Mouse (Mus musculus) embryo, embryonic 10 days (tissue): ENCODE measurements at regions not wholly inside any gene's neighbourhood (a gene's known extent, or its start where the extent isn't known, plus 50 kb on each side); places are given as distances from the start of the nearest gene placed in this dataset.
A peak's percentile ranks its signal among the peaks of the same experiment; 100 is the strongest.

Source experiments
- DNase-seq: peaks from one replicate; pipeline ENCODE4 v3.0.0-alpha.2; 2015; ENCODE audit warnings: low spot score

DNA sequence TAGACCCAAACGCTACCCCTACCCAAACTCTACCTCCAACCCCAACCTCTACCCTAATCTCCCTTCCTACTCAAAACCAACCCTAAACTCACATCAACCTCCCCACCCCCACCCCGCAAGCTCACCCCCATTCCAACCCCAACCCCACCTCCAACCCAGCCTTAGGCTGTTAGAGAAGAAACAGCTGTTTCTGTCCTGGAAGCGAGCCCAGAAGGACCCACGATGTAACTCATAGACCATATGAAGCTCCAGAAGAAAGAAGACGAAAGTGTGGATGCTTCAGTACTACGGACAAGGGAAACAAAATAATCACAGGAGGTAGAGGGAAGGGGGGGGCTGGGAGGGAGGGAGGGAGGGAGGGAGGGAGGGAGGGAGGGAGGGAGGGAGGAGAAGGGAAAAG lies 58.4 kb downstream of the Sox11 start:
- DNase-seq = no peak

DNA sequence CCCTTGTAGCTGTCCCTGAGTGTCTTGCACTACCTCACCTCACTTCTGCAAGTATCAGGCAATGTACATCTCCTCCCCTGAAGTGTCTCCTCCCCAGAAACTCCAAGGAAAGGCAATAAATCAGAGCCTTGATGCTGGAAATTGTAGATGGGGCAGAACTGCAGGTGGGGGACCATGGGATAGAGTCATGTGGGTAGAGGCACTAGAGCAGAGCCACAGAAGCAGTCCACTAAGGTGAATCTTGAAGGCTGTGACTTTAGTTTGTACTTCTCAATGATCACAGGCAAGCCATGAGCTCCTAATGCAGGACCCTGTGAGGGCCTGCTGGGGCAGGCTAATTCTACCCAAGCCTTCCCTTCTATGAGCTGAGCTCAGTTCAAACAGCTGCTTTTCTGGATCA lies 80.4 kb downstream of the Sox11 start:
- DNase-seq = no peak

DNA sequence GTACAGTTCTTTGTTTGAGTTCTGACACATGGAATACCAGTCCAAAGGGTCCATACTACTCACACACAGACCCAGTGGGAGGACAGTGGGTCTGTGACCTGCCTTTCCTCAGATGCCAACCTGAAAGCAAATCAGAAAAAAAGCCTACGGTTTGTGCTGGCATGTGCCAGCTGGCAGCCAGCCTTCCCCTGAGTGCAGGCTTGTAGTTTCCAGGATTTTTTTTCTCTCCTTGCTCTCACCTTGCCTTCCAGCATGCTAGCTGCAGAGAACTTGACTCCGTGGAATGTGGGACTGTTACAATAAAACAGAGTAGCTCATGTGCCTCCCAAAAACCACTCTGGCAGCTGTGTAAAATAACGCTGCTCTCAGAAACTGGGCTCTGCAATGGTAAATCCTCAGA lies 88.2 kb downstream of the Sox11 start:
- no peak for DNase-seq

DNA sequence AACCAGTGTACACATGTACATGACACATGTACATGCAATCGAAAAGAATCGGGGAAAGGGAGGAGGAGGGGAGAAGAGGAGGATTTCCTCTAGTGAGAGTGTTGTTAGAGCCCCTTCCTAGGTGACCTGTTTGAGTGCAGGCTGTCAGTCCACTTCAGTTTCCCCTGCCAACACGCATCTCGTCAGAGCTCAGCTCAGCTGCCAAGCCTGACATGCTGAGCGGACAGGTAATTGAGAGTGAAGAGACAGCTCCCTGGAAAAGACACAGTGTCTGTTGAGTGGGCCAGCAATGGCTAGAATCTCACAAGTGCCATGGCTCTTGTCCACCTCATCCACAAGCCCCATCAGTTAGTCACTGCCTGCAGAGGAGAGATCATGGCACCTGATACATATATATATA lies 90.9 kb downstream of the Sox11 start:
- no peak for DNase-seq

DNA sequence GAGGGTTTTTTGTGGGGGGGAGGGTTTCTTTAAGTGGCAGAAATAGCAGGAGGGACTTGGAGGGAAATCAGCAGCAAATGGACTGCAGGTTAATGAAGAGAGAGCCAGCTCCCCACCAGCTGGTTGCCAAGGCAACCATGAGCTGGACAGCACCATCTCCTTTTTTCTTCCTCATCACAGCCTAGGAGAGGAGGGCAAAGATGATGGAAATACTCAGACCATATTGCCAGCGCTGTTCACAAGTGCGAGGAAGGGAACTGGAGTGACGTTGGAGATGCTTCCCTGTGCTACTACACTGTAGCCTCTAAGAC lies 93.9 kb downstream of the Sox11 start:
- DNase-seq = peak; percentile 49

DNA sequence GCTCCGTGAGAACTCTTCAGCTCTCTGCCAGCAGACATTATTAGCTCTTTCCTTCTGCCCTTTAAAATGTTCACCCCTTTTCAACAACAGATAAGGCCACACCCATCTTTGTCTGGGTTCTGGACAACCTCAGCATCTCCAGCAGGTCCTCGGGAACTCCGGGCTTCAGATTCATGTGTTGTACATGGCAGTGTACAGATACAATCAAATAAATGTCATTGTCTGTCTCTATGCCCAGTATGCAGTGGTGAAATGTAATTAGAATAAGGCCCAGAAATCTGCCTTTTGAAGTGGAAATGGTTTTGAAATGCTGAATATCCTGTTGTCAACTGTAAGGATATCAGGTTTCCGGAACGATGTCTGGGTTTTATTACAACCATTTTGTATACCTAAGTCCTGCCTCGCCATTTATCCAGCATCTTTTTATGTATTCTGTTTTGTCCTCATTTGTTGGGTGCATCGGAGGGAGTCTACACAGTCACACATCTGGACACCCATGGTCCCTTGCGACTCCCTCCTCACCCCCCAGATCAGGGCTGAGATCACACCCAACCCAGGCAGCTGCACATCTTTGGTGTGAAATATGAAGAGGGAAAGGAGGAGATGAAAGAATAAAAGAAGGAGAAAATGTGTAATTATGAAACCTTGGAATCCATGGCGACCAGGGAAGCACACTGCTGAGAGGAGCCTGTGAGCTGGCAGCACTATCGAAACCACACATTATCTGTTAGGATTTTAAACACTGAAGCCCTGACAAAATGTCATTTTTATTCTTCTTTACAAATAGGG lies 94.4 kb downstream of the Sox11 start:
- DNase-seq = no peak

DNA sequence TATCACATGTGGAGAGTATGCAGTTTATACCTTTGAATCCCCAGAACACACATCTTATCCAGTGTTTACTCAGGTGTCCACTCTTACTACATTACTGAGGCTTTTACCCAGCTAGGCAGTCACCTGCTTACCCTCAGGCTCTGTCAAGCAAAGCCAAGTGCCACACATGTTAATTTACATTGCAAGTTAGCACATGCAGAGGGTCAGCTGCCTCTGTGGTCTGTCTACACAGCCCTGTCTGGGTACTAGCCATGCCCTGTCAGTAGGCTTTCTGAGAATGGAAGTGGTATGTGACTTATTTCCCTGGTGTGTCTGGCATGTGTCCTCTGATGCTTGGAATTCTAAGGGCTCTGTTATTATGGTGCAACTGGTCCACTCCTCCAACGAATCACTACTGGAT lies 106.6 kb downstream of the Sox11 start:
- DNase-seq = no peak

DNA sequence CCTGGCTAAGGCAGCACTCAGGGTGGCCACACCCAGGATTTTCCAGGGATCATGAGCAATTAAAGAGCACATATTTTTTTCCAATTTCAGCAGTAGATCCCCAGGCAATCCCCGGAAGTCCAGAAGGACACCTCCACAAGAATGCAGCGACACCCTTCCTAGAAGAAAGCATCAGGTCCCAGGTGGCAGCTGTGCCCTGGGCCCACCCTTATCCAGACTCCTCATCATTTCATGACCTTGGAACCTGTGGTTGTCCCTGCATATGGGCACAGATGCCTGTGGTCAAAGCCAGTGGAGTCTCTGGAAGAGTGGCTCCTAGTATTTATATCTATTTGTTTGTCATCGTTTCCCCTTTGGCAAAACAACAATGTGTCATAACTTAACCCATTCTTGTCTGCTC lies 120.8 kb downstream of the Sox11 start:
- DNase-seq = no peak

DNA sequence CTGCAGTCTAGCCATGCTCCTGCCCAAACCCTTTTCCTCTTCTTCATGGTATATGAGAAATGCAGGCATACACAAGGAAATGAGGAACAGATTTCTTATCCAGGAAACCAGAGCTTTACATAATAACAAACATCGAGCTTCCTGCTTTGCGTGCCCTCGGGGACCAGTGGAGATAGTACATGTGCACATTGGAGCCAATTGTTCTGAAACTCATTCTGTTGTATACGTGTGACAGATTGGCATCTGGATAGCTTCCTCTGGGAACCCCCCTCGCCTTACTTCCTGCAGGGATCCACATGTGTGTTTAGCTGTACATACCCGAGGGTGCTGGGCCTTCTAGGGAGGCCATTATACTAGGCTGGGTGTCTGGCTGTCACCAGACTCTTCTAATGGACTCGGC lies 141.2 kb downstream of the Sox11 start:
- DNase-seq = no peak

DNA sequence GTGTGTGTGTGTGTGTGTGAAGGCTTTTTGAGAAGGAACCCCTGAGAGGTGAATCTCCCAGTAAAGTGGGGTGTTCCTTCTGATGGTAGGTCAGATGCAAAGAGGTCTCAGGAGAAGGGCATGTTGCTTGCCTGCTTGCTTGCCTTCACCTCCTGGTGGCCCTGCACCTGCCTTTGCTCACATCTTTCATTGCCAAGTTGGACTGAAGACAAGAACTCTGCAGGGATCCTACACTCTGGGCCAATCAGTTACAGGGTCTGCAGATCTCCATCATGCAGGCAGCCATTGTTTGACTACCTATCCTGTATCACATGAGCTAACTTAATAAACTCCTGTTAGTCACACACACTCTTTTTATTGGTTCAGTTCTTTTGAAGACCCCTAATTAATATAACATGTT lies 148.4 kb downstream of the Sox11 start:
- DNase-seq = no peak

DNA sequence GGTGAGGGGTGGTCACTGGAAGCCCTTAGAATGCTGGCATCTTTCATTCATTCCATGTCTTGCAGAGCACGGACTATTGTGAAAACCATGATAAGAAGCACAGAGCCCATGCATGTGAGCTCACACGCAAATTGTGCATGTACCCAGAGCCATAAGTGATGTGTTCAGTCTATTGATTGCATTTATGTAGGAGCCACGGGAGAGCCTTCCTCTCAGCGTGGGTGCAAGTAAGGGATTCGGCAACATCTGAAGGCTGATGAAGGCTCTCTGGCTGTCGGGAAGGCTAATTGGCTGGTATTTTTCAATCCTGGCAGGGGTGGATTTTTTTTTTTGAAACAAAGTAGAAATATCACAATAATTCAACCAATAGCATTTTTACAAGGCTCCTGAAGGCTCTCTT lies 150.5 kb downstream of the Sox11 start:
- DNase-seq = no peak

DNA sequence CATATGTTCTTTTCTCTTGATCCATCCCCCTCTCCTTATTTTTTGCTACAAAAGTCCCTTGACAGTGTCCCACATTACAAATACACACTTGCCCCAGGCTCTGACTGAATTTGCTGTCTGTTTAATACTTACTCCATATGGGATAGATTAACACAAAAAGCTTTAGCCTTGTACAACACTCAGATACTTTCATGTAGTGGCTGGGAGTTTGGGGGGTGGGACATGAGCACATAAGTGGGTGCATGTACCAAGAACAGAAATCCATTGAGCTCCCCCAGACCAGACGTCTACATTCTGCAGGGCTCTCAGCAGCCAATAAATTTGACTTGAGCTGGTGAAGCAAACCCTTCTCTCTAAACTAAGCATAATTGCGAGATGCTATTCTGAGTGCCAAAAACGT lies 154.9 kb downstream of the Sox11 start:
- DNase-seq = no peak

DNA sequence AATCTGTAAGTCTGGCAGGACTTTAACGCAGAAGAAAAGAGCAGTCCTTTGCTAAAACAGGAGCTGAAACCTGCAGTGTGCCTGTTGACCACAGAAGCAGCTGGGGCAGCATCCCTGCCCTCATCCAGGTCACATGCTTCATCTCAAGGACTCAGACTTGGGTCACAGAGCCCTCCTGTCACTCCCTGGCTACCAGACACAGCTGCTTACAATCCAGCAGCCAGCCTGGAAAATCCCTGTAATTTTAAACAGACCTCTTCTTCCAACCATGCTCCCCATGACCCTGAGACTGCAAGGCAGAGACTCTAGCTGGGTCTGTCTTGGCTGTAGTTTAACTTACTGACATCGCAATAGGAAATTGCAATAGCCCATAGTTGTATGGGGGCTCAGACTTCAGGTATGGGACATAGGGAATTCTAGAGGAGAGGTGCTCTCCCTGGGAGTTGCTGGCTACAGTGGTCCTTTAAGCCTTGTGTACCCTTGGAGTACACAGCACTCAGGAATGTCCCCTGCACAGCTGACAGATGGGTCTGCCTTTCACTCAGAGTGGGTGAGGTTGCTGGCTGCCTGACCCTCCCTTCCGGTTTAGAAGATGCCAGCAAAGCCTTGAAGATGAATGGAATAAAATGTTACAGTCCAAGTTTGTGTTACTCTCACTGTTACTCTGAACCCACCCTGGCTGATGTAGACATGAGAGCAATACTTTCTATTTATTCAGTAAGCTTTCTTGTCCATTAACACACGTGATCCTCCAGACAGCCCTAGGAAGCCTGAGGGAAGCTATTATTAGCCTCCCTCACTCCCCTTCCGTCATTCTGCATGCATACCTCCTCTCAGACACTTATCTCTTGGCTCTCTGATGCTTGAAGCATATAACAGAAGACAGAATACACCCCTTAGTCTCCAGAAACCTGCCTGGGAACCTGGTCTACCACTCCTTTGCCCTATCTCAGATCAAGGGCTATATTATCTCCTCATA lies 159.7 kb downstream of the Sox11 start:
- DNase-seq = peak; percentile 70

DNA sequence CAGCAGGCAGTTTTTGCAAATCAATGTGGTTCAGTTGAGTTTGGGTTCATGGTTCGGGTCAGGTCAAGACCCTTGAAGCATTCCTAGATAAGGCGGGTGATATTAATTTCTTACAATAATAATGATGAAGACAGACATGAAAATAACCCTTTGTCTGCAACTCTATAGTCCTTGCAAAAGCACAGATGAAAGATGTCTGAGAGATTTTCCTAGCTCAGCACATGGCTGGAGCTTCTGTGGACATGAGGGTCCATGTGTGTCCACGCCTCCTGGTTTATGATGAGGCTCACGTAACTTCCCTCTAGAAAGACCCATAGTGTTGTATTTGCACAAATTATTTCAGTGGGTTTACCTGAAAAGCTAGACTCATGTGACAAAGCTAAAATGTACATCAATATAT lies 168.8 kb downstream of the Sox11 start:
- DNase-seq = no peak

DNA sequence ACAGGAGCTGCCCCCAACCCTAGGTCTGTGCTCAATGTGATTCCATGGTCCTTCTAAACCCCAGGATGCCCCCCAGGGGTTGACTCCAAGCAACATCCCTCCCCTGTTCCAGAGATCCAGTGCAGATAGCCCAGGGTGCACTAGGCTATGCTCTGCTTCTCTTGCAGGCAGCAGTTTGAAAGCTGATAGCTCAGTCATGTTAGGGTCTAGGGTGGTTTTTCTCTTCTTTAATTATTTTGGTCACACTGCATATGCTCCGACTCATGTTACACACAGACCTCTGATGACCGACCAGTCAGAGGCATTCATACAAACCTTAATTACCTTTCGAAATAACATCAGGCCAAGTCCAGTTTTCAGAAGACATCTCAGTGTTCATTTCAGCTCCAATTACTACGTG lies 169.2 kb downstream of the Sox11 start:
- no peak for DNase-seq

DNA sequence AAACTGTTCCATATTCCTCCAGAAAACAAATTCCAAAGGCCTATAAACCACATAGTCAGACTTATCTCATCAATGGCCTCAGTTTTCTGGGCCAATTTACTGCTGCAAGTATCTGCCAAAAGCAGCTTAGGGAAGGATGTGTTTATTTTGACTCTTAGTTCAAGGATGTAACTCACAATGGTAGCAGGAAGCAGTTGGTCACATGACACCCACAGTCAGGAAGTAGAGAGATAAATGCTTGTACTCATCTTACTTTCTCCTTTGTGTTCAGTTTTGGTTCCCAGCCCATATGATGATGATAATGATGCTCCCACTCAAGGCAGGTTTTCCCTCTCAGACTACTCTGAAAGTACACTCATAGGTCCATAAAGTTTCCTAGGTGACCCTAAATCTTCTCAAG lies 170.8 kb downstream of the Sox11 start:
- no peak for DNase-seq

DNA sequence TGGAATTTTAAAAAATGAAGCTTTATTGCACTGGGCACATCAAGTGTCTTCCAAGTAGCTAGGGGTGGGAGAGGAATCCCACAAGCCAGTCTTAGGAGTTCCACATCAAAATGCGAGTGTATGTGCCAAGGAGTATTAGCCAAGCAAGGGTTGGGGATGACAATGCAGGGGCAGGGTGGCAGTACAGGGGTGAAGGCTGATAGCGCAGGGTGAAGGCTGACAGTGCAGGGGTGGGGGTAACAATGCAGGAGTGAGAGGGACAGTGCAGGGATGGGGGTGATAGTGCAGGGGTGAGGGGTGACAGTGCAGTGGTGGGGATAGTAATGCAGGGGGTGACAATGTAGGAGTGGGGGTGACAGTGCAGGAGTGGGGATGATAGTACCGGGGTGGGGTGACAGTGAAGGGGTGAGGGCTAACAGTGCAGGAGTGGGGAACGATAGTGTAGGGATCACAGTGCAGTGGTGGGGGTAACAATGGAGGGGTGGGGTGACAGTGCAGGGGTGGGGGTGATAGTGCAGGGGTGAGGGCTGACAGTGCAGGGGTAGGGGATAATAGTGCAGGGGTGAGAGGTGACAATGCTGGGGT lies 177.4 kb downstream of the Sox11 start:
- no peak for DNase-seq

DNA sequence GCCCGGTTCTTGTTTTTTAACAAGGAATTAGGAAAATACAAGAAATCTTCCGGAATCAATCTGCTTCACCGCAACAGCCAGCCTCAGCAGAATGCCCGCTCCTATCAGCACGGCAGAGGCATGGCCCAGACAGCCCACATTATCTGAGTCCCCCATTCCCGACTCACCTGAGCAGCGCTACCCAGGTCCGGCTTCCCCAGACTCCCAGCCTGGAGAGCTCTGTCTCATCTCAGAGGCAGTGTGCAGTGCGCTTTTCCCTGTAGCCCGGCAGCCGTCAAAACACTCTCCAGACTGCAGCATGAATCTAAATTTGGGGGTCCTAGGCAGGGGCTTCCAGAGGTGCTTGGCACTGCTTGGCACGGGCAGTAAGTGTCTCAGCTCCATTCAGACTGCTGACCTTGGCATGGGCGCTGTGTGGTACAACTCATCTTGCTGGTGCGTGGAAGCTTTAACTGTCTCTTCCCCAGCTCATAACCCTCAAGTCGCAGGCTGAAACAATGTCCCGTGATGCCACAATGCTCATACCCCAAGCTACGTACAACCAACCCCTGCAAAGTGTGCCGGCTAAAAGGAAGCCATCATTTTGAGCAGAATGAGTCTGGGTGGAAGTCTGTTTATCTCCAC lies 182.2 kb downstream of the Sox11 start:
- no peak for DNase-seq

DNA sequence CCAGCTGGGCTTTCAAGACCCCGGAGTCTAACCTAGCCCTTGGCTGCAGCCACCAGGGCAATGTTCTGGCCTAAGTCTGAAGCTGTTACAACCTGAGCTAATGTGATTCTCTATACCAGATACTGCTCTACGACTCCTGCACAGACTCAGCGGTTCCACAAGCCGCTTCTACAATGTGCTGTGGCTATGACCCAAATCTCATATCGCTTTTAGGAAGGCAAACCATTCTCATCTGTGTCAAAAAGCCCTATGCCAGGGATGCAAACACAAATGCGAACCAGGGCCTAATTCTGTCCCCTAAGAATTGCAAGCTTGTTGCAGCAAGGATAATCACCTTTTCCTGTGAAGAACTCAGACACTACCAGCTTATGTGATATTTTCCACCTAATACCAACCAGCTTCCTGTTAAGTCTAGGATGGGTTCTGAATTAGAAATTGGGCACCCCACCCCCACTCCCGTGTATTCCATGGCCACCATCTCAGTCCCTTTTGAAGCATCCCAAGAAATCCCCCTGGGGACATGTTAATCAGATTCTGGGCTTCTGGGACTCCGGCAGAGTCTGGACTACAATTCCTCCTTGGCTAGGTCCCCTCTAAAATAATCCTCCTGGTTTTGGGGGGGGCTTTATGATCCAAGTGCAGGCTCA lies 182.8 kb downstream of the Sox11 start:
- no peak for DNase-seq

DNA sequence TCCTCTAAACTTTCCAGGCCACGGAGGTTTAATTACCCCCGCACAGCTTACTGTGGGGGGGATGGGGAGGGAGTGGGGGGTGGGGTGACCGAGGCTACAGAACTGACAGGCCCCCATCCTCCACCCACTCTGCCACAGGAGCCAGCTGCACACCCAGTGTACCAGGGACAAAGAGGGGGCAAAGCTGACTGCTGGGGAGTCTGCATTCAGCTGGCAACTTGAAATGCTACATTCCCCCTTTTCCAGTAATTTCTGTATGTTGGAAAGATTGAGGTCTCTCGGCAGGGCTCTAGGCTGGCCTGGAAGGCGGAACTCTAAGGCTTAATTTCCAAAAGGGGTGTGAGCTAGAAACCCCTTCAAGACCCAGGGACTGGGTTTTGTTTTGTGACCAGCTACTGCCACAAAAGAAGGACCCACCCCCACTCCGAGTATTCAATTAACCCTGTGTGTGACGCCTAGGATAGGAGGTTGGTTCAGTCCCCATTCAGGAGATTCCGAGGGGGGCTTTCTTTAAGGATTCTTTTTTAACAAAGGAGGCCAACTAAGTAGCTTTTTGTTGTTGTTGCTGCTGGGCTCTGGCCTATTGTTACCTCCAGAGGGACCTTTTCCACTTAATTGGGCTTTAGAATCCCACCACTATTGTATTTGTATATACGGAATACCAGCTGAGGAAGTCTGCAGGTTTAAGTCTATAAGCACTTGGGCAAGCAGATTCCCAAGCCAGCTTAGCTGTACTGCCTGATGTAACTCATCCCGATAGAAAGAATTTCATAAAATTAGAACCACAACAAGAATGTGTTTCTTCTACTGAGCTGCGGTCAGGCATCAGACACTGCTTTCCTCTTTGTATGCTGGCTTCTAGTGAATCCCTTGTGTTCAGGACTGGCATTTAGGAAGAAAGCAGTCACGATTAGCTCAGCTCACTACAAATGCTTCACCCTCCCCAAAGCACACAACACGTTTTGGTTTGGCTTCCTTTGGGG lies 191.2 kb downstream of the Sox11 start:
- DNase-seq = peak; percentile 76

DNA sequence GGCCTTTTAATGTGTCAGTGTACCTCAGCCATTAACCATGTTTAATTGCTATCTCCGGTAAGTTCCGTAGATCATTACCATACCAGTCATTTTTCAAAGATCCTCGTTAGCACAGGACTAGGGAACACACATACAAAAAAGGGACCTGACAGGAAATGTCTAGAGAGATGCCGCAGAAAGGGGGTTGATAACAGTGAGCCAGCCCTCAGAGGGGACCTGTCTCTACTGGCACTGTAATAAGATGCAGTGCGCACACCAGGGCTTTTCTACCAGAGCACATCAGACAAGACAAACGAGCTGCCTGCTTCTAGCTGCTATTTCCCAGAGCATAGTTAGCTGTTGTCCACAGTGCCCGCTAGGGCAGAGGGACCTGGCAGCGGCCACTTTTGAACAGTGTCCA lies 199.1 kb downstream of the Sox11 start:
- no peak for DNase-seq
